Mouse (Mus musculus): ENCODE measurements around the gene Rcsd1. TPM values are rescaled to one million over a fixed set of nuclear protein-coding genes. Genes with fewer than 3 reads are reported as not detected.

The Rcsd1 gene
- polyA plus RNA-seq, 1 experiment from 2014 or later = 12.4 TPM

- H3K36me3 ChIP-seq = no peaks in the 10 kb centered on the region
- no peak for ATAC-seq (ENCODE audit: low read depth)
- no peak overlapping the region for H3K27ac ChIP-seq (replicated peaks)
- no peaks in the 10 kb centered on the region; the same call in 1 of the 2 replicates for H3K4me1 ChIP-seq (replicated peaks)
- no peaks in the 10 kb centered on the region for H3K9me3 ChIP-seq
- no peaks in the 10 kb centered on the region for H3K27me3 ChIP-seq
- H3K4me3 ChIP-seq = no peak overlapping the region
- 74% methylated on average over 6 of the region's 6 CpGs for WGBS
- no peak overlapping the region for H3K9ac ChIP-seq
- no peak overlapping the region for H3K4me2 ChIP-seq
Measured at GRCm38 (mm10) chr1:165731553-165731952, 22.0 kb upstream of the Rcsd1 start.

GRCm38 (mm10) chr1:165730129-165730528, 20.6 kb upstream of the Rcsd1 start:
- H3K9me3 ChIP-seq = no peaks in the 10 kb centered on the region
- H3K4me1 ChIP-seq (replicated peaks) = no peaks in the 10 kb centered on the region
- H3K27me3 ChIP-seq = no peaks in the 10 kb centered on the region
- no peaks in the 10 kb centered on the region for H3K36me3 ChIP-seq
- H3K27ac ChIP-seq (replicated peaks) = no peak overlapping the region
- no peak for ATAC-seq (ENCODE audit: low read depth)
- 63% methylated on average over 1 of the region's 1 CpGs for WGBS
- H3K9ac ChIP-seq = no peak overlapping the region
- H3K4me3 ChIP-seq = no peak overlapping the region
- no peak overlapping the region for H3K4me2 ChIP-seq

GRCm38 (mm10) chr1:165728057-165728639, 18.6 kb upstream of the Rcsd1 start:
- no peak overlapping the region for H3K9ac ChIP-seq
- 90% methylated on average over 3 of the region's 3 CpGs for WGBS
- H3K27ac ChIP-seq (replicated peaks) = no peak overlapping the region
- ATAC-seq (ENCODE audit: low read depth) = no peak
- H3K4me2 ChIP-seq = no peak overlapping the region
- H3K4me1 ChIP-seq (replicated peaks) = no peaks in the 10 kb centered on the region
- no peaks in the 10 kb centered on the region for H3K27me3 ChIP-seq
- no peaks in the 10 kb centered on the region for H3K36me3 ChIP-seq
- H3K4me3 ChIP-seq = no peak overlapping the region
- no peaks in the 10 kb centered on the region for H3K9me3 ChIP-seq

GRCm38 (mm10) chr1:165726986-165727385, 17.4 kb upstream of the Rcsd1 start:
- ATAC-seq (ENCODE audit: low read depth) = no peak
- no peak overlapping the region for H3K4me3 ChIP-seq
- no peak overlapping the region for H3K4me2 ChIP-seq
- no peak overlapping the region for H3K9ac ChIP-seq
- no peaks in the 10 kb centered on the region for H3K36me3 ChIP-seq
- no peak overlapping the region for H3K27ac ChIP-seq (replicated peaks)
- H3K9me3 ChIP-seq = no peaks in the 10 kb centered on the region
- 29% methylated on average over 1 of the region's 1 CpGs for WGBS
- no peaks in the 10 kb centered on the region for H3K4me1 ChIP-seq (replicated peaks)
- H3K27me3 ChIP-seq = no peaks in the 10 kb centered on the region

GRCm38 (mm10) chr1:165725039-165725644, 15.6 kb upstream of the Rcsd1 start:
- 80% methylated on average over 4 of the region's 4 CpGs for WGBS
- Histone ChIP-seq H3K36me3 (no peaks in the 10 kb centered on the region), H3K4me1 (replicated peaks) (no peaks in the 10 kb centered on the region), H3K4me3 (no peak overlapping the region), H3K27me3 (no peaks in the 10 kb centered on the region), H3K4me2 (no peak overlapping the region), H3K27ac (replicated peaks) (peak overlapping the region; percentile 42; the same call in 1 of the 2 replicates), H3K9ac (0 out of 2 replicates have a peak overlapping the region, but pooled peaks have one; percentile 17), H3K9me3 (no peaks in the 10 kb centered on the region)
- ATAC-seq (ENCODE audit: low read depth) = no peak

GRCm38 (mm10) chr1:165724219-165725033, 14.9 kb upstream of the Rcsd1 start:
- Histone ChIP-seq H3K9ac (no peak overlapping the region), H3K9me3 (no peaks in the 10 kb centered on the region), H3K4me1 (replicated peaks) (no peaks in the 10 kb centered on the region), H3K36me3 (no peaks in the 10 kb centered on the region), H3K27ac (replicated peaks) (peak overlapping the region; percentile 42; the same call in 1 of the 2 replicates), H3K4me2 (no peak overlapping the region), H3K27me3 (no peaks in the 10 kb centered on the region), H3K4me3 (no peak overlapping the region)
- no peak for ATAC-seq (ENCODE audit: low read depth)
- 63% methylated on average over 11 of the region's 11 CpGs for WGBS

GRCm38 (mm10) chr1:165722531-165723123, 13.1 kb upstream of the Rcsd1 start:
- no peaks in the 10 kb centered on the region for H3K4me1 ChIP-seq (replicated peaks)
- no peak for ATAC-seq (ENCODE audit: low read depth)
- 89% methylated on average over 9 of the region's 9 CpGs for WGBS

GRCm38 (mm10) chr1:165718543-165719105, 9.1 kb upstream of the Rcsd1 start:
- Histone ChIP-seq H3K27ac (replicated peaks) (peak overlapping the region; percentile 59), H3K4me2 (no peak overlapping the region), H3K4me1 (replicated peaks) (no peaks in the 10 kb centered on the region), H3K36me3 (no peaks in the 10 kb centered on the region), H3K9me3 (no peaks in the 10 kb centered on the region), H3K9ac (0 out of 2 replicates have a peak overlapping the region, but pooled peaks have one; percentile 8), H3K27me3 (no peaks in the 10 kb centered on the region), H3K4me3 (no peak overlapping the region)
- WGBS = 80% methylated on average over 15 of the region's 15 CpGs
- ATAC-seq (ENCODE audit: low read depth) = no peak

More at GRCm38 (mm10) chr1:165722531-165723123, 13.1 kb upstream of the Rcsd1 start:
- Histone ChIP-seq H3K4me2 (no peak overlapping the region), H3K27me3 (no peaks in the 10 kb centered on the region), H3K9me3 (no peaks in the 10 kb centered on the region), H3K27ac (replicated peaks) (no peak overlapping the region), H3K9ac (no peak overlapping the region), H3K36me3 (no peaks in the 10 kb centered on the region), H3K4me3 (no peak overlapping the region)

GRCm38 (mm10) chr1:165717711-165718542, 8.4 kb upstream of the Rcsd1 start:
- Histone ChIP-seq H3K36me3 (no peaks in the 10 kb centered on the region), H3K4me3 (no peak overlapping the region), H3K4me2 (no peak overlapping the region), H3K4me1 (replicated peaks) (no peaks in the 10 kb centered on the region), H3K9ac (0 out of 2 replicates have a peak overlapping the region, but pooled peaks have one; percentile 8), H3K27ac (replicated peaks) (peak overlapping the region; percentile 59), H3K9me3 (no peaks in the 10 kb centered on the region), H3K27me3 (no peaks in the 10 kb centered on the region)
- ATAC-seq (ENCODE audit: low read depth) = no peak
- 56% methylated on average over 11 of the region's 11 CpGs for WGBS

GRCm38 (mm10) chr1:165716426-165716825, 6.9 kb upstream of the Rcsd1 start:
- no peaks in the 10 kb centered on the region for H3K4me1 ChIP-seq (replicated peaks)

GRCm38 (mm10) chr1:165713798-165714197, 4.2 kb upstream of the Rcsd1 start:
- Histone ChIP-seq H3K4me1 (replicated peaks) (0 out of 2 replicates have a peak, but pooled peaks cover 2% of the 10 kb centered on the region), H3K27me3 (peaks cover 15% of the 10 kb centered on the region), H3K9ac (no peak overlapping the region), H3K4me3 (no peak overlapping the region), H3K4me2 (no peak overlapping the region), H3K9me3 (no peaks in the 10 kb centered on the region), H3K36me3 (no peaks in the 10 kb centered on the region), H3K27ac (replicated peaks) (no peak overlapping the region)
- ATAC-seq (ENCODE audit: low read depth) = no peak
- 87% methylated on average over 5 of the region's 5 CpGs for WGBS

More at GRCm38 (mm10) chr1:165716426-165716825, 6.9 kb upstream of the Rcsd1 start:
- Histone ChIP-seq H3K27ac (replicated peaks) (no peak overlapping the region), H3K36me3 (no peaks in the 10 kb centered on the region), H3K4me2 (no peak overlapping the region), H3K27me3 (no peaks in the 10 kb centered on the region), H3K4me3 (no peak overlapping the region), H3K9me3 (no peaks in the 10 kb centered on the region), H3K9ac (no peak overlapping the region)
- 88% methylated on average over 4 of the region's 4 CpGs for WGBS
- ATAC-seq (ENCODE audit: low read depth) = no peak
